Mouse (Mus musculus) cerebellum, postnatal 4 days (tissue): ENCODE data around the gene 9230113P08Rik.
"Not testable (repeated sequence)": the region's sequence is repeated elsewhere in the genome, so short reads cannot be mapped to it uniquely, and the experiment has no call there.

Source experiments
- DNase-seq, 2 experiments: peaks; one replicate each; pipeline ENCODE4 v3.0.0; 2022; ENCODE audit warnings: low spot score in 2 of 2, mixed read lengths in 1 of 2

The 9230113P08Rik gene

GRCm38 (mm10) chr9:35908123-35908522, at the start of gene 9230113P08Rik:
TSS of gene 9230113P08Rik (plus strand) at chr9:35908423.
- DNase-seq = not testable (repeated sequence)

- DNase-seq = not testable (repeated sequence)
Observed at GRCm38 (mm10) chr9:35893112-35893511, 15.1 kb upstream of the 9230113P08Rik start.

GRCm38 (mm10) chr9:35904494-35904893, 3.7 kb upstream of the 9230113P08Rik start:
- no peak for DNase-seq

- no peak for DNase-seq
Observed at GRCm38 (mm10) chr9:35930817-35931216, 22.6 kb downstream of the 9230113P08Rik start.
